8 mouse cellular contexts compared by ENCODE assay signal in the genomic region with DNA sequence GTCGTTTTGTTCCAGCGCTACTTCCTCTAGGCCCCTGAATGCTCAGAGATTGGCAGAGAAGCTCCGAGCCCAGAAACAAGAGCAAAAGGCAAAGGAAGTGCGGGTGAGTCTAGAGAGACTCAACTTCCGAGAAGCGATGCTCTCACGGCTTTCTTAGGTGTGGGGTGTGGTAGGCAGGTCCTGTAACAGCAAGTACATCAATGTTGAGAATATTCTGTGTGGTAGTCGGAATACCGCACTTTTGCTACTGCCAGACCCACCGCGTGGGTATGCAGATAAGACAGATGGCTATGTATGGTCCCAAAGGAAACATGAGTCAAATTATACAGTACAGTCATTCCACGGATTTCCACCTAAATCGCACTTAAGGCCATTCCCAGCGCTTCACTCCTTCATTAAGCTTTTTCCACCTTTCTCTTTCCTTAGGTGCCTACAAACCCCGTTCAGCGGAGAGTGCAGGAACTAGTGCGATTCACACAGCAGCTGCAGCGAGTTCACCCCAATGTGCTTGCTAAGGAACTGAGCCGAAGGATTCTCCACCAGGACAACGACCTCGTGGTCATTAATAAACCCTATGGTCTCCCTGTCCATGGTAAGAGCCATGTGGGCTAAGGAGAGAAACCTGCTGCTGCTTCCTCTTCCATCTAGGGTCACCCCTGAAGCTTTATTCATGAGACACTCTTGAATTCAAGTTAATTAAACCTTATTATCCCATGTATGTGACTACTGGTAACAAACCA. TPM values are rescaled to one million over a fixed set of nuclear protein-coding genes. Genes with fewer than 3 reads are reported as not detected.
DNase-seq lines count a peak whose midpoint lies in the region; ATAC-seq and TF ChIP-seq lines count a peak whose summit lies in the region.

No protein-coding gene starts in this region.

- no peaks in the 10 kb centered on the region for H3K9me3 ChIP-seq in forebrain, embryonic 15.5 days
- H3K9me3 ChIP-seq in liver, embryonic 13.5 days (replicated peaks), result no peaks in the 10 kb centered on the region
- no peaks in the 10 kb centered on the region for H3K9me3 ChIP-seq in stomach, embryonic 16.5 days (replicated peaks; ENCODE audit: control insufficient read depth, low read length)

- peak; percentile 59 for ATAC-seq in forebrain, embryonic 15.5 days (replicated peaks)
- peak; percentile 59 for ATAC-seq in liver, embryonic 13.5 days (ENCODE audit: low read depth)
- peak; percentile 39; the same call in 1 of the 2 replicates for ATAC-seq in stomach, embryonic 16.5 days (ENCODE audit: insufficient read depth, low FRiP score)

- H3K36me3 ChIP-seq in forebrain, embryonic 15.5 days, result peaks cover 12% of the 10 kb centered on the region; the same call in 1 of the 2 replicates
- peaks cover 27% of the 10 kb centered on the region for H3K36me3 ChIP-seq in liver, embryonic 13.5 days
- H3K36me3 ChIP-seq in stomach, embryonic 16.5 days (ENCODE audit: control insufficient read depth, insufficient read depth, low read length), result peaks cover 11% of the 10 kb centered on the region; the same call in 1 of the 2 replicates

- intact Hi-C loops in left cerebral cortex, adult 2 months (cut with DNase I), result loop anchor here (2.0 kb wide), 1 partner anchor 57 kb away; the partner anchor contains the start of gene Foxred1
- intact Hi-C loops in left cerebral cortex, postnatal 4 days (cut with DNase I), result no loop called here

- peak overlapping the region; percentile 91 for H3K4me3 ChIP-seq in left cerebral cortex, adult 2 months
- H3K4me3 ChIP-seq in forebrain, embryonic 15.5 days, result peak overlapping the region; percentile 87
- peak overlapping the region; percentile 76 for H3K4me3 ChIP-seq in liver, embryonic 13.5 days (replicated peaks)
- H3K4me3 ChIP-seq in stomach, embryonic 16.5 days (replicated peaks; ENCODE audit: low read length), result peak overlapping the region; percentile 67

- no peak for TF ChIP-seq CTCF in left cerebral cortex, adult 2 months (IDR thresholded peaks at IDR 0.05)

- H3K4me2 ChIP-seq in forebrain, embryonic 15.5 days (replicated peaks), result peak overlapping the region; percentile 70
- H3K4me2 ChIP-seq in liver, embryonic 13.5 days, result peak overlapping the region; percentile 73
- H3K4me2 ChIP-seq in stomach, embryonic 16.5 days (ENCODE audit: low read depth, low read length), result peak overlapping the region; percentile 80

- DNase-seq in left cerebral cortex, adult 2 months (ENCODE audit: extremely low spot score in 1 of 2, low spot score in 2 of 2), result no peak
- no peak for DNase-seq in left cerebral cortex, postnatal 4 days
- DNase-seq in ZHBTc4 (ENCODE audit: low read depth, low spot score), result peak; percentile 18
- no peak for DNase-seq in liver, embryonic 13.5 days
- no peak for DNase-seq in B cell, adult 2 months
- no peak for DNase-seq in testis, postnatal 14 days (ENCODE audit: low spot score)

- no peaks in the 10 kb centered on the region for H3K27me3 ChIP-seq in forebrain, embryonic 15.5 days
- H3K27me3 ChIP-seq in liver, embryonic 13.5 days, result no peaks in the 10 kb centered on the region
- H3K27me3 ChIP-seq in stomach, embryonic 16.5 days (ENCODE audit: control insufficient read depth, insufficient read depth, low read length), result no peaks in the 10 kb centered on the region

- peaks cover 24% of the 10 kb centered on the region for H3K4me1 ChIP-seq in forebrain, embryonic 15.5 days
- peaks cover 70% of the 10 kb centered on the region for H3K4me1 ChIP-seq in liver, embryonic 13.5 days (replicated peaks)
- H3K4me1 ChIP-seq in stomach, embryonic 16.5 days (ENCODE audit: control insufficient read depth, insufficient read depth, low read length), result peaks cover 15% of the 10 kb centered on the region

- H3K9ac ChIP-seq in forebrain, embryonic 15.5 days (replicated peaks), result peak overlapping the region; percentile 59
- peak overlapping the region; percentile 76 for H3K9ac ChIP-seq in liver, embryonic 13.5 days
- peak overlapping the region; percentile 86 for H3K9ac ChIP-seq in stomach, embryonic 16.5 days (ENCODE audit: low read length)

- WGBS in forebrain, embryonic 15.5 days, result 1% methylated on average over 21 of the region's 21 CpGs
- WGBS in liver, embryonic 13.5 days (ENCODE audit: insufficient replicate concordance), result 1% methylated on average over 21 of the region's 21 CpGs
- under 1% methylated on average over 21 of the region's 21 CpGs for WGBS in stomach, embryonic 16.5 days

- H3K27ac ChIP-seq in left cerebral cortex, adult 2 months, result peak overlapping the region; percentile 76
- H3K27ac ChIP-seq in forebrain, embryonic 15.5 days (replicated peaks), result peak overlapping the region; percentile 56
- peak overlapping the region; percentile 58 for H3K27ac ChIP-seq in liver, embryonic 13.5 days
- H3K27ac ChIP-seq in stomach, embryonic 16.5 days (ENCODE audit: low read length), result 0 out of 2 replicates have a peak overlapping the region, but pooled peaks have one; percentile 18

RNA-seq across cellular contexts. Expression of gene Rpusd4, which starts 0.5 kb away (rescaled TPM):
- 10 to 100 TPM in 1 of 2 experiments, 1 to 10 TPM in 1; 8.9 to 10.0 TPM for total RNA-seq in left cerebral cortex, adult 2 months (2021)
- 10 to 100 TPM in 1 of 2 experiments, 1 to 10 TPM in 1; 9.1 to 12.4 TPM for total RNA-seq in left cerebral cortex, postnatal 4 days (2021)
- polyA plus RNA-seq in forebrain, embryonic 15.5 days (2015; fragmentation: Nextera tagmentation; extraction: Ambion mirVana), result 20.3 and 23.6 TPM in 2 replicates
- polyA plus RNA-seq in liver, embryonic 13.5 days (2015; fragmentation: Nextera tagmentation; extraction: Ambion mirVana), result 16.7 and 18.3 TPM in 2 replicates
- 24.5 and 25.8 TPM in 2 replicates for polyA plus RNA-seq in stomach, embryonic 16.5 days (2015; fragmentation: Nextera tagmentation; extraction: Ambion mirVana)

RNA-seq across cellular contexts. Expression of gene Fam118b, which starts 0.5 kb away (rescaled TPM):
- 10 to 100 TPM; 26.5 to 27.0 TPM for total RNA-seq in left cerebral cortex, adult 2 months (2021)
- 10 to 100 TPM; 32.3 to 38.8 TPM for total RNA-seq in left cerebral cortex, postnatal 4 days (2021)
- polyA plus RNA-seq in forebrain, embryonic 15.5 days (2015; fragmentation: Nextera tagmentation; extraction: Ambion mirVana), result 85.3 and 92.9 TPM in 2 replicates
- 16.9 and 19.2 TPM in 2 replicates for polyA plus RNA-seq in liver, embryonic 13.5 days (2015; fragmentation: Nextera tagmentation; extraction: Ambion mirVana)
- 32.5 and 34.1 TPM in 2 replicates for polyA plus RNA-seq in stomach, embryonic 16.5 days (2015; fragmentation: Nextera tagmentation; extraction: Ambion mirVana)

RNA-seq across cellular contexts. Expression of gene Foxred1, which starts 57.3 kb away (rescaled TPM):
- total RNA-seq in left cerebral cortex, adult 2 months (2021), result 10 to 100 TPM; 33.4 to 36.4 TPM
- total RNA-seq in left cerebral cortex, postnatal 4 days (2021), result 10 to 100 TPM; 31.9 to 34.9 TPM
- polyA plus RNA-seq in forebrain, embryonic 15.5 days (2015; fragmentation: Nextera tagmentation; extraction: Ambion mirVana), result 42.8 and 43.4 TPM in 2 replicates
- 30.2 and 31.4 TPM in 2 replicates for polyA plus RNA-seq in liver, embryonic 13.5 days (2015; fragmentation: Nextera tagmentation; extraction: Ambion mirVana)
- 41.8 and 42.3 TPM in 2 replicates for polyA plus RNA-seq in stomach, embryonic 16.5 days (2015; fragmentation: Nextera tagmentation; extraction: Ambion mirVana)

Comparison
In these comparisons a context has a peak if more than half of its experiments do, and no peak if none do; other contexts are left out.
1. H3K27ac ChIP-seq: peak in every context shown above with its lines; median percentile 76 in left cerebral cortex, adult 2 months; 58 in liver, embryonic 13.5 days; 56 in forebrain, embryonic 15.5 days; 18 in stomach, embryonic 16.5 days.